Mouse (Mus musculus) Patski (cell line): ENCODE measurements around the gene 1600002K03Rik. TPM values are rescaled to one million over a fixed set of nuclear protein-coding genes. Genes with fewer than 3 reads are reported as not detected.
"Not testable (repeated sequence)": the region's sequence is repeated elsewhere in the genome, so short reads cannot be mapped to it uniquely, and the experiment has no call there.

Source experiments
- ATAC-seq: fragments of 100-300 bp; one replicate; pipeline ENCODE4 v1.8.0; 2021
- CTCF ChIA-PET: fragments of 350-600 bp; sonication (Branson Sonifier 250); formaldehyde crosslinking; loops from one replicate; lab custom pipeline; 2022; ENCODE audit warnings: inconsistent platforms; lab: Charles Lee
- POLR2A ChIA-PET: fragments of 350-600 bp; sonication (Branson Sonifier 250); formaldehyde crosslinking; loops from one replicate; lab custom pipeline; 2022; ENCODE audit warnings: antibody characterized with exemption, inconsistent platforms; lab: Charles Lee
- DNase-seq: peaks from one replicate; pipeline ENCODE4 v3.0.0-alpha.2; 2011; ENCODE audit warnings: low read depth, low spot score
- H3K27me3 ChIP-seq: fragments of 371-371 bp; one replicate; pipeline ENCODE4 v1.5.1; 2021
- CTCF ChIP-seq: fragments of 100-300 bp; IDR thresholded peaks from one replicate; pipeline ENCODE4 v1.5.1; 2021
- in situ Hi-C: fragments of 300-500 bp; cut with MboI; formaldehyde crosslinking; loops from 3 replicates; pipeline ENCODE4 v1.11.1; 2018; ENCODE audit warnings: low pct_unique_long_range_greater_than_20kb, mixed read lengths
- polyA plus RNA-seq: library from polyadenylated mRNA; unstranded; gene quantifications from one replicate; pipeline ENCODE4 v1.2.3, GENCODE M21; 2021

1600002K03Rik gene
- polyA plus RNA-seq, 1 experiment from 2014 or later, result 7.9 TPM

GRCm38 (mm10) chr10:80194441-80194840, 21.7 kb downstream of the 1600002K03Rik start:
- ATAC-seq, result no peak
- ChIA-PET CTCF (no interaction called here), POLR2A (no interaction called here)
- TF ChIP-seq CTCF, result no peak
- peaks cover 12% of the 10 kb centered on the region for H3K27me3 ChIP-seq
- no peak for DNase-seq
- in situ Hi-C loops, result no loop called here

GRCm38 (mm10) chr10:80196167-80196566, 23.4 kb downstream of the 1600002K03Rik start:
- no peaks in the 10 kb centered on the region for H3K27me3 ChIP-seq
- POLR2A ChIA-PET, result no interaction called here
- CTCF ChIA-PET, result no interaction called here
- ATAC-seq, result no peak
- no peak for TF ChIP-seq CTCF
- in situ Hi-C loops, result no loop called here
- no peak for DNase-seq

- DNase-seq, result no peak
- no peaks in the 10 kb centered on the region for H3K27me3 ChIP-seq
- in situ Hi-C loops, result no loop called here
- TF ChIP-seq CTCF, result no peak
- ATAC-seq, result no peak
- POLR2A ChIA-PET, result no interaction called here
- CTCF ChIA-PET, result no interaction called here
These were observed 24.2 kb downstream of the 1600002K03Rik start for GRCm38 (mm10) chr10:80196778-80197581.

GRCm38 (mm10) chr10:80199440-80200008, 26.8 kb downstream of the 1600002K03Rik start:
- in situ Hi-C loops, result no loop called here
- ATAC-seq (peak; percentile 78), DNase-seq (no peak)
- no peaks in the 10 kb centered on the region for H3K27me3 ChIP-seq
- POLR2A ChIA-PET, result no interaction called here
- TF ChIP-seq CTCF, result no peak
- CTCF ChIA-PET, result interaction anchor here (2.5 to 4.2 kb wide), 2 partner anchors 9 to 46 kb away, joined by 6 to 27 read pairs; no protein-coding TSS in a partner anchor

- ChIA-PET CTCF (interaction anchor here (2.5 to 4.2 kb wide), 2 partner anchors 8 to 45 kb away, joined by 6 to 27 read pairs; no protein-coding TSS in a partner anchor), POLR2A (no interaction called here)
- ATAC-seq, result no peak
- in situ Hi-C loops, result no loop called here
- no peaks in the 10 kb centered on the region for H3K27me3 ChIP-seq
- no peak for DNase-seq
- no peak for TF ChIP-seq CTCF
These were observed 27.7 kb downstream of the 1600002K03Rik start for GRCm38 (mm10) chr10:80200485-80200884.

GRCm38 (mm10) chr10:80204055-80204454, 31.3 kb downstream of the 1600002K03Rik start:
- H3K27me3 ChIP-seq, result peaks cover 6% of the 10 kb centered on the region
- ATAC-seq (no peak), DNase-seq (no peak)
- in situ Hi-C loops, result no loop called here
- CTCF ChIA-PET, result no interaction called here
- POLR2A ChIA-PET, result no interaction called here
- TF ChIP-seq CTCF, result no peak

- DNase-seq, result no peak
- ChIA-PET CTCF (interaction anchor here (0.7 to 1.7 kb wide), 3 partner anchors 9 to 32 kb away, joined by 3 to 6 read pairs (median 3); no protein-coding TSS in a partner anchor), POLR2A (no interaction called here)
- in situ Hi-C loops, result no loop called here
- no peak for ATAC-seq
- peaks cover 6% of the 10 kb centered on the region for H3K27me3 ChIP-seq
- TF ChIP-seq CTCF, result no peak
These were observed 34.5 kb downstream of the 1600002K03Rik start for GRCm38 (mm10) chr10:80207201-80207600.

- ATAC-seq, result no peak
These were observed 34.9 kb downstream of the 1600002K03Rik start for GRCm38 (mm10) chr10:80207676-80208075.

GRCm38 (mm10) chr10:80208248-80208647, 35.5 kb downstream of the 1600002K03Rik start:
- ChIA-PET CTCF (interaction anchor here (1.2 to 1.7 kb wide), 4 partner anchors 9 to 37 kb away, joined by 3 to 6 read pairs (median 5); no protein-coding TSS in a partner anchor), POLR2A (no interaction called here)
- no peak for TF ChIP-seq CTCF
- H3K27me3 ChIP-seq, result peaks cover 6% of the 10 kb centered on the region
- no peak for DNase-seq
- in situ Hi-C loops, result no loop called here
- no peak for ATAC-seq

More at GRCm38 (mm10) chr10:80207676-80208075, 34.9 kb downstream of the 1600002K03Rik start:
- CTCF ChIA-PET, result interaction anchor here (0.7 to 1.7 kb wide), 4 partner anchors 8 to 33 kb away, joined by 3 to 6 read pairs (median 4); no protein-coding TSS in a partner anchor
- POLR2A ChIA-PET, result no interaction called here
- H3K27me3 ChIP-seq, result peaks cover 6% of the 10 kb centered on the region
- in situ Hi-C loops, result no loop called here
- no peak for DNase-seq
- no peak for TF ChIP-seq CTCF

- in situ Hi-C loops, result no loop called here
- no peak for TF ChIP-seq CTCF
- H3K27me3 ChIP-seq, result peaks cover 6% of the 10 kb centered on the region
- DNase-seq, result no peak
- ChIA-PET POLR2A (no interaction called here), CTCF (interaction anchor here (1.2 to 1.7 kb wide), 3 partner anchors 10 to 37 kb away, joined by 4 to 6 read pairs (median 6); no protein-coding TSS in a partner anchor)
- ATAC-seq, result no peak
These were observed 36.2 kb downstream of the 1600002K03Rik start for GRCm38 (mm10) chr10:80208841-80209371.

- CTCF ChIA-PET, in situ Hi-C loops, DNase-seq, POLR2A ChIA-PET, ATAC-seq, H3K27me3 ChIP-seq: not testable (repeated sequence)
These were observed 38.9 kb downstream of the 1600002K03Rik start for GRCm38 (mm10) chr10:80211547-80212103.
